Comparison of ENCODE assay signal across 12 mouse cellular contexts in genomic region chr2:165593763-165594162, GRCm38 (mm10). TPM values are rescaled to one million over a fixed set of nuclear protein-coding genes. Genes with fewer than 3 reads are reported as not detected.
DNase-seq lines count a peak whose midpoint lies in the region; ATAC-seq and TF ChIP-seq lines count a peak whose summit lies in the region.
"Had no signal": no experiment of that assay in that cellular context is flagged by ENCODE, and none has a peak within 500 bp of the region (broad histone marks: within the 10 kb centered on the region; RNA-seq: fewer than 3 reads in every experiment).

No protein-coding gene starts in this region.

- 0 out of 2 replicates have a peak, but pooled peaks have one; percentile 14 for TF ChIP-seq CTCF in heart, adult 2 months (IDR thresholded peaks at IDR 0.05)
- peak; percentile 51 for TF ChIP-seq CTCF in lung, postnatal 0 days (IDR thresholded peaks at IDR 0.05)

- H3K27ac ChIP-seq in heart, adult 2 months = no peak overlapping the region
- H3K27ac ChIP-seq in heart, embryonic 10.5 days = no peak overlapping the region
- H3K27ac ChIP-seq in lung, postnatal 0 days (ENCODE audit: low read length) = no peak overlapping the region
- H3K27ac ChIP-seq: midbrain, embryonic 12.5 days had no signal

- intact Hi-C loops in heart, adult 2 months (cut with DNase I) = no loop called here

- no peaks in the 10 kb centered on the region for H3K36me3 ChIP-seq in heart, adult 2 months (ENCODE audit: control insufficient read depth, insufficient read depth, low read length)
- no peaks in the 10 kb centered on the region for H3K36me3 ChIP-seq in heart, embryonic 10.5 days
- no peaks in the 10 kb centered on the region for H3K36me3 ChIP-seq in lung, postnatal 0 days (ENCODE audit: insufficient read depth, low read length)
- H3K36me3 ChIP-seq: midbrain, embryonic 12.5 days had no signal

- H3K27me3 ChIP-seq in heart, adult 2 months (ENCODE audit: control insufficient read depth, insufficient read depth, low read length) = peaks cover 7% of the 10 kb centered on the region; the same call in 1 of the 2 replicates
- peaks cover 70% of the 10 kb centered on the region for H3K27me3 ChIP-seq in heart, embryonic 10.5 days (ENCODE audit: insufficient read depth, poor library complexity, severe bottlenecking)
- peaks cover 19% of the 10 kb centered on the region for H3K27me3 ChIP-seq in lung, postnatal 0 days (replicated peaks; ENCODE audit: insufficient read depth, low read length)

- H3K9me3 ChIP-seq in heart, embryonic 10.5 days = no peaks in the 10 kb centered on the region
- H3K9me3 ChIP-seq in lung, postnatal 0 days (ENCODE audit: low read length) = no peaks in the 10 kb centered on the region

- H3K79me2 ChIP-seq in heart, adult 2 months (replicated peaks; ENCODE audit: control insufficient read depth, insufficient read depth, low read length) = no peaks in the 10 kb centered on the region

- no peak overlapping the region for H3K4me2 ChIP-seq in lung, postnatal 0 days (replicated peaks; ENCODE audit: low read depth, low read length)
- H3K4me2 ChIP-seq: heart, embryonic 11.5 days had no signal

- DNase-seq in heart, adult 2 months = no peak
- DNase-seq in heart, embryonic 10.5 days (ENCODE audit: low spot score) = no peak
- no peak for DNase-seq in lung, postnatal 0 days (ENCODE audit: low spot score)
- no peak for DNase-seq in lung, postnatal 4 days
- peak; percentile 47 for DNase-seq in R1 (ENCODE audit: low read depth, low spot score)
- no peak for DNase-seq in embryo, embryonic 10 days (ENCODE audit: low spot score)
- DNase-seq: cerebellum, adult 11 months had no signal

- H3K4me3 ChIP-seq in heart, adult 2 months = no peak overlapping the region
- H3K4me3 ChIP-seq in heart, embryonic 10.5 days = no peak overlapping the region
- H3K4me3 ChIP-seq in lung, postnatal 0 days (ENCODE audit: low read depth, low read length) = no peak overlapping the region

- no peak overlapping the region for H3K9ac ChIP-seq in heart, adult 2 months (ENCODE audit: low read depth, low read length)
- no peak overlapping the region for H3K9ac ChIP-seq in lung, postnatal 0 days (replicated peaks; ENCODE audit: low read depth)
- H3K9ac ChIP-seq: midbrain, embryonic 12.5 days had no signal

- no peak for TF ChIP-seq EP300 in heart, adult 2 months (IDR thresholded peaks at IDR 0.05; ENCODE audit: insufficient read depth, low read depth, low read length)
- no peak for TF ChIP-seq EP300 in lung, postnatal 0 days (IDR thresholded peaks at IDR 0.05)

- 88% methylated on average over 2 of the region's 2 CpGs for WGBS in heart, adult 2 months
- WGBS in heart, embryonic 10.5 days = 85% methylated on average over 2 of the region's 2 CpGs
- WGBS in lung, postnatal 0 days = 76% methylated on average over 2 of the region's 2 CpGs

- H3K4me1 ChIP-seq in heart, adult 2 months (ENCODE audit: control insufficient read depth, insufficient read depth, low read length) = no peaks in the 10 kb centered on the region
- peaks cover 25% of the 10 kb centered on the region; the same call in 1 of the 2 replicates for H3K4me1 ChIP-seq in heart, embryonic 10.5 days
- no peaks in the 10 kb centered on the region for H3K4me1 ChIP-seq in lung, postnatal 0 days (ENCODE audit: insufficient read depth, low read depth, low read length)

- ATAC-seq in lung, postnatal 0 days = no peak
- peak; percentile 48; the same call in 1 of the 2 replicates for ATAC-seq in megakaryocyte progenitor cell, adult 5-6 weeks (replicated peaks; ENCODE audit: poor library complexity)
- ATAC-seq in frontal cortex, adult (ENCODE audit: low TSS enrichment) = no peak
- ATAC-seq: forebrain, embryonic 16.5 days had no signal

- TF ChIP-seq POLR2A in heart, adult 2 months (IDR thresholded peaks at IDR 0.05; ENCODE audit: insufficient read depth, low read depth, low read length) = no peak

RNA-seq across cellular contexts. Expression of gene Eya2, which starts 1.1 kb away (rescaled TPM):
- 1 to 10 TPM in 1 of 2 experiments, under 1 TPM in 1; 0.55 to 1.6 TPM for total RNA-seq in heart, adult 2 months (2021)
- polyA plus RNA-seq in heart, adult 2 months (2012; rRNA removed) = 2.4 and 5.5 TPM in 2 replicates
- 0.34 and 1.7 TPM in 2 replicates for polyA plus RNA-seq in heart, embryonic 10.5 days (2016; fragmentation: Nextera tagmentation; extraction: Ambion mirVana)
- polyA plus RNA-seq in lung, postnatal 0 days (2015; fragmentation: Nextera tagmentation; extraction: Ambion mirVana) = 25.7 and 27.8 TPM in 2 replicates
- total RNA-seq in megakaryocyte progenitor cell, adult 5-6 weeks (2015) = 1.7 TPM in 2 replicates
- 0.33 and 1.8 TPM in 2 replicates for total RNA-seq in megakaryocyte progenitor cell, adult 5-6 weeks (2017)
